Mouse (Mus musculus) heart, postnatal 0 days (tissue): ENCODE measurements around the gene Rnf144b.

Experiments
- CTCF ChIP-seq: IDR thresholded peaks from 2 replicates; pipeline ENCODE4 v1.5.1; 2016; ENCODE audit warnings: antibody characterized with exemption, control low read depth, low read depth
- EP300 ChIP-seq: IDR thresholded peaks from 2 replicates; pipeline ENCODE4 v1.6.1; 2016; ENCODE audit warnings: antibody characterized with exemption, low read depth

DNA sequence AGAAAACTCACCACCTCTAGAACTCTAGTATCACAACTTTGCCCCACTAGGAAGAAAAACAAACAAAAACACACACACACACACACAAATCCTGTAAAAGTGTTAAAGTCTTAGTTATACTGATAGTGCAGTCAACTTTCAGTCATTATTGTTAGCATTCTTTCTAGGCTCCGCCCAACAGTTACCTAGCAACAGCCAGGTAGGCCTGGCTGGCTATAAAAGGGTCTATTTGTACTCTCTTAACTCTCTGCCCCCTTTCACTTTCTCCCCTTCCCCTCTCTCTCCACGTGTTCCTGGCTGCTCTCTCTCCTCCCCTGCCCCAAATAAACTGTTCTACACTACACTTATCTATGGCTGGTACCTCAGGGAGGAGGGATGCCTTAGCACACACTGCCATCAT is 18.3 kb upstream of the Rnf144b start:
- TF ChIP-seq CTCF (no peak), EP300 (no peak)
